Mouse (Mus musculus): ENCODE results near the gene Rgs13. TPM values are rescaled to one million over a fixed set of nuclear protein-coding genes. Genes with fewer than 3 reads are reported as not detected.

The Rgs13 gene
- total and polyA plus RNA-seq, 3 experiments: 149 to 1,247 (median 698) TPM

- H3K4me1 ChIP-seq (ENCODE audit: control insufficient read depth in 1 of 2, insufficient read depth in 2 of 2): no peaks in the 10 kb centered on the region
Measured at GRCm38 (mm10) chr1:144119456-144119855, 57.7 kb downstream of the Rgs13 start.

GRCm38 (mm10) chr1:144115848-144116727 lies 61.1 kb downstream of the Rgs13 start:
- in situ Hi-C loops (cut with MboI; ENCODE audit: low pct_ligation_motif_present, low pct_unique_long_range_greater_than_20kb, low sequenced_read_pairs): no loop called here
- Histone ChIP-seq H3K9ac (ENCODE audit: insufficient read depth, low read depth) (no peak overlapping the region), H3K27ac (ENCODE audit: insufficient read depth, low read depth) (no peak overlapping the region), H3K79me2 (replicated peaks; ENCODE audit: control insufficient read depth, extremely low read depth, insufficient read depth, poor library complexity, severe bottlenecking) (no peaks in the 10 kb centered on the region), H3K4me1 (ENCODE audit: control insufficient read depth in 1 of 2, insufficient read depth in 2 of 2) (peaks cover 0 to 4% of the 10 kb centered on the region in 2 experiments; a peak in 1 of 4 replicates), H3K9me3 (replicated peaks; ENCODE audit: low read length) (no peaks in the 10 kb centered on the region), H3K36me3 (replicated peaks in 1 of 2; ENCODE audit: control insufficient read depth in 1 of 2, insufficient read depth in 1 of 2, low read length in 1 of 2) (no peaks in the 10 kb centered on the region), H3K4me3 (replicated peaks in 1 of 3; ENCODE audit: low read depth in 2 of 3, low read length in 2 of 3, poor library complexity in 1 of 3) (no peak overlapping the region), H3K4me2 (ENCODE audit: insufficient read depth, low read depth, poor library complexity, severe bottlenecking) (no peak overlapping the region), H3K27me3 (replicated peaks) (no peaks in the 10 kb centered on the region)
- no peak for DNase-seq (ENCODE audit: extremely low read depth)
- dilution Hi-C loops (cut with MboI; ENCODE audit: extremely low pct_ligation_motif_present, extremely low pct_unique_long_range_greater_than_20kb, low sequenced_read_pairs): no loop called here
- TF ChIP-seq GABPA (IDR thresholded peaks at IDR 0.05; ENCODE audit: insufficient replicate concordance, low read depth, low read length): no peak
- no peak for TF ChIP-seq EP300 (IDR thresholded peaks at IDR 0.05; ENCODE audit: low read length)
- TF ChIP-seq KAT2A (IDR thresholded peaks at IDR 0.05; ENCODE audit: insufficient replicate concordance, low read length): no peak
- TF ChIP-seq MAZ (IDR thresholded peaks at IDR 0.05; ENCODE audit: low read depth, low read length): no peak
- no peak for TF ChIP-seq MAX (IDR thresholded peaks at IDR 0.05; ENCODE audit: low read length)
- no peak for TF ChIP-seq MAFK (IDR thresholded peaks at IDR 0.05; ENCODE audit: insufficient replicate concordance, low read length)
- no peak for TF ChIP-seq POLR2AphosphoS2 (IDR thresholded peaks at IDR 0.05; ENCODE audit: low read depth, low read length)
- no peak for TF ChIP-seq ZNF384 (IDR thresholded peaks at IDR 0.05; ENCODE audit: low read depth, low read length)
- no peak for TF ChIP-seq ELF1 (IDR thresholded peaks at IDR 0.05; ENCODE audit: low read depth, low read length)
- TF ChIP-seq HCFC1 (IDR thresholded peaks at IDR 0.05; ENCODE audit: low read depth, low read length): no peak
- no peak for TF ChIP-seq CTCF (conservative IDR thresholded peaks at IDR 0.05 in 1 of 2, IDR thresholded peaks at IDR 0.05 in 1 of 2; ENCODE audit: low read depth in 2 of 2, low read length in 2 of 2)
- no peak for TF ChIP-seq CHD2 (IDR thresholded peaks at IDR 0.05; ENCODE audit: low read length)
- TF ChIP-seq SMC3 (IDR thresholded peaks at IDR 0.05; ENCODE audit: low read depth, low read length): no peak
- no peak for TF ChIP-seq RAD21 (IDR thresholded peaks at IDR 0.05; ENCODE audit: low read depth, low read length)
- TF ChIP-seq TCF12 (IDR thresholded peaks at IDR 0.05; ENCODE audit: low read depth, low read length): no peak
- no peak for TF ChIP-seq ETS1 (conservative IDR thresholded peaks at IDR 0.05; ENCODE audit: low read depth, low read length)
- no peak for TF ChIP-seq SIN3A (IDR thresholded peaks at IDR 0.05; ENCODE audit: low read length)
- TF ChIP-seq USF2 (conservative IDR thresholded peaks at IDR 0.05; ENCODE audit: low read depth, low read length): no peak
- TF ChIP-seq RCOR1 (conservative IDR thresholded peaks at IDR 0.05; ENCODE audit: low read depth, low read length): no peak
- no peak for TF ChIP-seq JUN (IDR thresholded peaks at IDR 0.05; ENCODE audit: insufficient read depth, low read depth, low read length)

More at GRCm38 (mm10) chr1:144119456-144119855, 57.7 kb downstream of the Rgs13 start:
- in situ Hi-C loops (cut with MboI; ENCODE audit: low pct_ligation_motif_present, low pct_unique_long_range_greater_than_20kb, low sequenced_read_pairs) (no loop called here), dilution Hi-C loops (cut with MboI; ENCODE audit: extremely low pct_ligation_motif_present, extremely low pct_unique_long_range_greater_than_20kb, low sequenced_read_pairs) (no loop called here)
- Histone ChIP-seq H3K9me3 (replicated peaks; ENCODE audit: low read length) (no peaks in the 10 kb centered on the region), H3K27me3 (replicated peaks) (no peaks in the 10 kb centered on the region), H3K4me2 (ENCODE audit: insufficient read depth, low read depth, poor library complexity, severe bottlenecking) (no peak overlapping the region), H3K9ac (ENCODE audit: insufficient read depth, low read depth) (no peak overlapping the region), H3K4me3 (replicated peaks in 1 of 3; ENCODE audit: low read depth in 2 of 3, low read length in 2 of 3, poor library complexity in 1 of 3) (no peak overlapping the region), H3K27ac (ENCODE audit: insufficient read depth, low read depth) (no peak overlapping the region), H3K79me2 (replicated peaks; ENCODE audit: control insufficient read depth, extremely low read depth, insufficient read depth, poor library complexity, severe bottlenecking) (no peaks in the 10 kb centered on the region), H3K36me3 (replicated peaks in 1 of 2; ENCODE audit: control insufficient read depth in 1 of 2, insufficient read depth in 1 of 2, low read length in 1 of 2) (no peaks in the 10 kb centered on the region)
- no peak for DNase-seq (ENCODE audit: extremely low read depth)
- no peak for TF ChIP-seq RAD21 (IDR thresholded peaks at IDR 0.05; ENCODE audit: low read depth, low read length)
- no peak for TF ChIP-seq ELF1 (IDR thresholded peaks at IDR 0.05; ENCODE audit: low read depth, low read length)
- no peak for TF ChIP-seq POLR2AphosphoS2 (IDR thresholded peaks at IDR 0.05; ENCODE audit: low read depth, low read length)
- TF ChIP-seq ZNF384 (IDR thresholded peaks at IDR 0.05; ENCODE audit: low read depth, low read length): no peak
